Mouse (Mus musculus): ENCODE measurements around the gene 5330417C22Rik. TPM values are rescaled to one million over a fixed set of nuclear protein-coding genes. Genes with fewer than 3 reads are reported as not detected.

5330417C22Rik gene
- 1.7 TPM for polyA plus RNA-seq (2014; fragmentation: Illumina TruSeq; extraction: RNeasy Lipid Tissue Mini Kit (QIAGEN cat#74804))

DNA sequence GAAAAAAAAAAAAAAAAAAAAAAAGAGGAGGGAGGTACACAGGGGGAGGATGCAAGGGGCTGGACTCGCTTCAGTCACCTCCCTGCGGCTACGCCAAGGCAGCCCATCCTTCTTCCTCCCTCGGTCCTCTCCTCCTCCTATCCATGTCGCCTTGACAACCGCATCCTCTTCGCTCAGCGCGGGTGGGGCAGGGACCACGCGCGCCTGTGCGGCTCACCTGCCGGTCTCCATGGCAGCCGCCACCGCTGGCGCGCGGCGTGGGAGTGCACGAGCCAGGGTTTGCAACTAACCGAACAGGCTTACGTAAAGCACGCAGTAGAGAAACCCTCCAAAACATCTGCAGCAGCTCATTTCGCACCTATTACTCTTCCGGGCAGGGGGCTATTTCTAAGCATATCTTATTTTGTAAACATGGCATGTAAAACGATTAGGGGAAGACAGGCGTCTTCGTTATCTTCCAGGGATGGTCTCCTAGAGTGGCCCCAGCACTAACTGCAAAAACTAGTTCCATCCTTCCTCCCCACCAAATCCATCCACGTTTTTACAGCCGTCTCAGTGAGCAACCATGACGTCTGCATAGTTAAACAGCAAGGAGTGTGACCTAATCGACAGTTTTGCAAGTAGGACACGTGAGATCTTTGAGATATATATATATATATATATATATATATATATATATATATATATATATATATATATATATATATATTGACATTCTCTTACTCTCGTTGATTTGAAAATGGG lies at the start of gene 5330417C22Rik:
Gene 5330417C22Rik, minus strand, starts transcription at position 20 of the 744 bp plus-strand sequence.

GRCm38 (mm10) chr3:108571443-108572294 lies 35.3 kb upstream of the 5330417C22Rik start, which contains the start of gene Taf13:
Gene Taf13 (plus strand): TSS chr3:108571698.

GRCm38 (mm10) chr3:108562133-108562730 lies 25.9 kb upstream of the 5330417C22Rik start, which contains the start of gene Tmem167b:
Gene Tmem167b (minus strand): TSS chr3:108562466.

DNA sequence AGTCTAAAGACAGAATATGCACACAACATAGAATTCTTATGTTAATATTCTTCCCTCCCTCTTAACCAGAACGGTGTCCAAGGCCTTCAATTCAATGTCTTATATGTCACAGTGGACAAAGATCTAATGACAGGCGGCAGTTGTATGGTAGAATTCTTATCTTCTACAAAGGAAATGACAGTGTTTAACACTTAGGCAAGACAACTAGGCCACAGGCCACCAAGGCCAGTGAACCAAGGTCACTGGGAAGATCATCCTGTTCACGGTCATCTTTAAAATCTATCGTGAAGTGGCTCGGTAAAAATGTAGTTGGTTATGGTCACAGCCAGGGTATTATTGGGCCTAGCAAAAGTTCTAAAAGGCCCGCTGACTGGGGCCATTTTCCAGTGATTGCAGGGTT lies 2.4 kb downstream of the 5330417C22Rik start, which contains the start of gene 1700013F07Rik:
Gene 1700013F07Rik, plus strand, starts transcription at position 200 of the 400 bp plus-strand sequence.

DNA sequence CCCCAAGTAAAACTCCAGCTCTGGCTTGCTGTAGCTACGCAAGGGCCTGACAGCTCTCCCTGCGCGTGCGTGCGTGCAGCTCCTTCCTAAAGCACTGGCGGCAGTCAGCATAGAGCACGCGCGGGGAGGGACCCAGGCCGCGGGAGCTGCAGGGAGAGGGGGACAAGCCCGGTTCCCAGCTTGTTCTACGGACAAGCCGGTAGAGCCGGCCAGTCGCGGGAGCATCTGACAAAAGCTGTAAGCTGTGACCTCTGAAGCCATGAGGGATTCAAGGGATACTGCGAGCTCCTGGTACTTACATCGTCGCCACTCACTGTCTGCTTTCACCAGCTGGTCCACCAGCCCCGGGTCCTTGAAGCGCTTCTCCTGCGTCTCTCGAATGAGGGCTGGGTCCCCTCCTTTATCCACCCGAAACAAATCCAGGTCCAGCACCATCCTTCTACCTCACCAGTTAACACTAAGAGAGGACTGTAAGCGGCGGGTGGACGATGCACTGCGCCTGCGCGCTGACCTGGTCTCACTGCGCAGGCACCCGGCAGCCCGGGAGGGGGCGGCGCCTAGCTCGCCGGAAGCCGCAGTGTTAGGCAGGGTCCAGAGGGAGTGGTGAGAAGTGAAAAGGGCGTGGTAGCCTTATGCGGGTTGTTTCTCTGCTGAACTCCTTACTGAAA lies 91.5 kb downstream of the 5330417C22Rik start, which contains the start of gene Sars:
Gene Sars, minus strand, starts transcription at position 512 of the 668 bp plus-strand sequence.

GRCm38 (mm10) chr3:108414857-108415830 lies 121.2 kb downstream of the 5330417C22Rik start, which contains the start of gene Celsr2:
Gene Celsr2 (minus strand): TSS chr3:108415552.

Other genes with a start within 250 kb of the 5330417C22Rik start
- gene Mybphl, start 171.6 kb downstream of the 5330417C22Rik start, polyA plus RNA-seq (2014; fragmentation: Illumina TruSeq; extraction: RNeasy Lipid Tissue Mini Kit (QIAGEN cat#74804)) = not detected
- 1.4 TPM for gene Psrc1, start 152.7 kb downstream of the 5330417C22Rik start, polyA plus RNA-seq (2014; fragmentation: Illumina TruSeq; extraction: RNeasy Lipid Tissue Mini Kit (QIAGEN cat#74804))
- 0.54 TPM for gene Celsr2, start 121.0 kb downstream of the 5330417C22Rik start, polyA plus RNA-seq (2014; fragmentation: Illumina TruSeq; extraction: RNeasy Lipid Tissue Mini Kit (QIAGEN cat#74804))
- 13.7 TPM for gene Sars, start 91.3 kb downstream of the 5330417C22Rik start, polyA plus RNA-seq (2014; fragmentation: Illumina TruSeq; extraction: RNeasy Lipid Tissue Mini Kit (QIAGEN cat#74804))
- 2.0 TPM for gene 1700013F07Rik, start 2.4 kb downstream of the 5330417C22Rik start, polyA plus RNA-seq (2014; fragmentation: Illumina TruSeq; extraction: RNeasy Lipid Tissue Mini Kit (QIAGEN cat#74804))
- 102 TPM for gene Tmem167b, start 25.9 kb upstream of the 5330417C22Rik start, polyA plus RNA-seq (2014; fragmentation: Illumina TruSeq; extraction: RNeasy Lipid Tissue Mini Kit (QIAGEN cat#74804))
- 69.2 TPM for gene Taf13, start 35.2 kb upstream of the 5330417C22Rik start, polyA plus RNA-seq (2014; fragmentation: Illumina TruSeq; extraction: RNeasy Lipid Tissue Mini Kit (QIAGEN cat#74804))
- gene Wdr47, start 54.7 kb upstream of the 5330417C22Rik start, polyA plus RNA-seq (2014; fragmentation: Illumina TruSeq; extraction: RNeasy Lipid Tissue Mini Kit (QIAGEN cat#74804)) = 46.2 TPM
- gene Clcc1, start 117.4 kb upstream of the 5330417C22Rik start, polyA plus RNA-seq (2014; fragmentation: Illumina TruSeq; extraction: RNeasy Lipid Tissue Mini Kit (QIAGEN cat#74804)) = 46.4 TPM
- 13.9 TPM for gene Gpsm2, start 185.8 kb upstream of the 5330417C22Rik start, polyA plus RNA-seq (2014; fragmentation: Illumina TruSeq; extraction: RNeasy Lipid Tissue Mini Kit (QIAGEN cat#74804))
- 2.4 TPM for gene Aknad1, start 203.1 kb upstream of the 5330417C22Rik start, polyA plus RNA-seq (2014; fragmentation: Illumina TruSeq; extraction: RNeasy Lipid Tissue Mini Kit (QIAGEN cat#74804))